Mouse (Mus musculus) intestine, embryonic 16.5 days (tissue): ENCODE data around the gene Cpt2. TPM values are rescaled to one million over a fixed set of nuclear protein-coding genes. Genes with fewer than 3 reads are reported as not detected.
A peak's percentile ranks its signal among the peaks of the same experiment; 100 is the strongest.

Source experiments
- ATAC-seq: fragments of 200-750 bp; cut with Nextera tagmentation; 2 replicates; pipeline ENCODE4 v1.8.0; 2017; ENCODE audit warnings: moderate TSS enrichment, moderate library complexity
- H3K27ac ChIP-seq: fragments of 300-500 bp; sonication (generic); 2 replicates; pipeline ENCODE4 v1.5.1; 2014; ENCODE audit warnings: mild to moderate bottlenecking, low read length
- H3K27me3 ChIP-seq: fragments of 300-500 bp; sonication (generic); replicated peaks from 2 replicates; pipeline ENCODE4 v1.6.1; 2014; ENCODE audit warnings: low read length, control low read depth, mixed read lengths; ENCODE audit not compliant: control insufficient read depth, insufficient read depth
- H3K36me3 ChIP-seq: fragments of 300-500 bp; sonication (generic); 2 replicates; pipeline ENCODE4 v1.6.1; 2014; ENCODE audit warnings: low read length, control low read depth; ENCODE audit not compliant: control insufficient read depth, insufficient read depth
- H3K4me1 ChIP-seq: fragments of 300-500 bp; sonication (generic); 2 replicates; pipeline ENCODE4 v1.6.1; 2014; ENCODE audit warnings: low read length, control low read depth, mixed read lengths; ENCODE audit not compliant: control insufficient read depth, insufficient read depth
- H3K4me2 ChIP-seq: fragments of 300-500 bp; sonication (generic); 2 replicates; pipeline ENCODE4 v1.6.1; 2014; ENCODE audit warnings: low read depth, low read length, control low read depth
- H3K4me3 ChIP-seq: fragments of 300-500 bp; sonication (generic); 2 replicates; pipeline ENCODE4 v1.5.1; 2014; ENCODE audit warnings: mild to moderate bottlenecking, low read length
- H3K9ac ChIP-seq: fragments of 300-500 bp; sonication (generic); 2 replicates; pipeline ENCODE4 v1.6.1; 2014; ENCODE audit warnings: low read depth, low read length
- H3K9me3 ChIP-seq: fragments of 300-500 bp; sonication (generic); 2 replicates; pipeline ENCODE4 v1.6.1; 2016; ENCODE audit warnings: low read length, control low read depth; ENCODE audit not compliant: control insufficient read depth
- WGBS: fragments of 180-500 bp; shearing (Covaris S2); extraction: QIAGEN DNeasy Blood & Tissue Kit; methylation state at CpG from one replicate; pipeline ENCODE4 v1.1.7; 2014; 5-methylcytosine and 5-hydroxymethylcytosine counted together
- polyA plus RNA-seq: library from polyadenylated mRNA; unstranded; fragments of >200 nt; fragmentation: Nextera tagmentation; extraction: Ambion mirVana; gene quantifications from 2 replicates; pipeline ENCODE4 v1.2.1, GENCODE M21; 2015

The Cpt2 gene
- polyA plus RNA-seq, 1 experiment from 2014 or later, result 142 TPM

DNA sequence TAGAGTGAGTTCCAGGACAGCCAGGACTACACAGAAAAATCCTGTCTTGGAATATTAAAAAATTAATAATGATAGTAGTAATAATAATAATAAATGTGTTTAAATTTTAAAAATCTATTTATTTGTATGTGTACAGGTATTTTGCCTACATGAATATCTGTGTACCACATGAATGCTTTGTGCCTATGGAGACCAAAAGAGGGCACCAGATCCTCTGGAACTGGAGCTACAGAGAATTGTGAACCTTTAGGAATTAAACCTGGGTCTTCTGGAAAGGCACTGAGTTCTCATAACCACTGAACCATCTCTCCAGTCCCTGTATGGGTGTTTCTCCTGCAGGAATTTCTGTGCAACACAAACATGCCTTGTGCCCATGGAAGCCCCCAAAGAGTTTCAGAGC, 29.4 kb upstream of the Cpt2 start:
- Histone ChIP-seq H3K4me2 (no peak overlapping the region), H3K4me1 (no peaks in the 10 kb centered on the region), H3K9me3 (no peaks in the 10 kb centered on the region), H3K27me3 (no peaks in the 10 kb centered on the region), H3K9ac (no peak overlapping the region), H3K36me3 (no peaks in the 10 kb centered on the region), H3K4me3 (no peak overlapping the region), H3K27ac (no peak overlapping the region)
- no peak for ATAC-seq

DNA sequence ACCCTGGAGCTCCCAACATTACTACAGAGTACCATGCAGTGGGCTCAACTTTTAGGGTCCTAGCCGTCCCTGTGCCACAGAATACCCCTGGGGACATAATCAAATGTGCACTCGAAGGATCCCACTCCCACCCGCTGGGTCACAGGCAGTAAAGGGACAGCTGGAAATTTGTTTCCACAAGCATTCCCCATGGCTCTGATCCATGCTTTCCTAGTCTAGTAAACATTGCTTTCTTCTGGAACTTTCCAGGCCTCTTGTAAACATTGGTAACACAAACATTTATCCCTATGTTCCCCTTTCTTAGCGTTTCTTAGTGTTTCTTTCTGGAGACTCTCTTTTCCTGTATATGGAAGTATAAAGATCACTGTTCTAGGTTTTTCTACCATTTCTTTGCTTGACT, 26.5 kb upstream of the Cpt2 start:
- Histone ChIP-seq H3K27me3 (no peaks in the 10 kb centered on the region), H3K9ac (no peak overlapping the region), H3K4me3 (no peak overlapping the region), H3K4me2 (no peak overlapping the region), H3K27ac (no peak overlapping the region), H3K36me3 (no peaks in the 10 kb centered on the region), H3K9me3 (no peaks in the 10 kb centered on the region), H3K4me1 (no peaks in the 10 kb centered on the region)
- ATAC-seq, result 0 out of 2 replicates have a peak, but pooled peaks have one; percentile 28
- 62% methylated on average over 4 of the region's 4 CpGs for WGBS

DNA sequence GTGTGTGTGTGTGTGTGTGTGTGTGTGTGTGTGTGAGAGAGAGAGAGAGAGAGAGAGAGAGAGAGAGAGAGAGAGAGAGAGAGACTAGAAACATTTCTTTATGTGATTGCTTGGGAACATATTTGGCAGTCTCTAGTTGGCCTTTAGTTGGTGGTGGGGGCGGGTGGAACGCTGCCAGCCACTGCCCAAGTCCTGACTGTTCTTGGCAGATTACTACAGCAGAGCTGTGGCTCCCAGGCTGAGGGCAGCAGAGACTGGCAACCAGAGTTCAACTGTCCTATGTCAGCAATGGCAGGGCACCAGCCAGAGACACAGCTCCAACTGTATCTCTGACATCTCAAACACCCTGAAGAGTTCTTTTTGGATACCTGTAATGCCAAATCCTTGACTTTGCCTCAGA, 20.7 kb upstream of the Cpt2 start:
- no peak overlapping the region for H3K27ac ChIP-seq
- WGBS, result 83% methylated on average over 2 of the region's 2 CpGs
- H3K9ac ChIP-seq, result no peak overlapping the region
- H3K4me3 ChIP-seq, result no peak overlapping the region
- no peaks in the 10 kb centered on the region for H3K9me3 ChIP-seq
- H3K36me3 ChIP-seq, result no peaks in the 10 kb centered on the region
- no peak for ATAC-seq
- H3K4me2 ChIP-seq, result no peak overlapping the region
- H3K4me1 ChIP-seq, result no peaks in the 10 kb centered on the region
- H3K27me3 ChIP-seq, result no peaks in the 10 kb centered on the region

DNA sequence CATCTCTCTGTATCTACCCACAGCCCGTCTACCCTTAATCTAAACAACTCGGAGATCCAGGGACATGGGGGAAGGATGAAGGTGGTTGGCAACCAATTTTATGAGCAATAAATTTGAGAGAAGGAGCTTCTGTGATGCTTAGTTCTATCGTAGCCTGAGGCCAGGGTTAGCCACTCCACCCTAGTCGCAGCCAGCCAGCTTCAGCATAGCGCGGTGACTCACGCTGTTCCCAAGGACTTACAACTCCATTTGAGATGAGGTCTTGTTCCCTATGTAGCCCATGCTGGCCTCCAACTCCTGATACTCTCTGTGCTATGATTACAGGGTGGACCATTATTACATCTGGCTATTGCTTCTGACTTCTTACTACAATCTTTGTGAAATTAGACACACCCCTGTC, 19.3 kb upstream of the Cpt2 start:
- Histone ChIP-seq H3K27me3 (no peaks in the 10 kb centered on the region), H3K4me1 (peaks cover 2% of the 10 kb centered on the region; the same call in 1 of the 2 replicates), H3K9me3 (no peaks in the 10 kb centered on the region), H3K9ac (no peak overlapping the region), H3K4me3 (no peak overlapping the region), H3K4me2 (no peak overlapping the region), H3K27ac (no peak overlapping the region), H3K36me3 (no peaks in the 10 kb centered on the region)
- no peak for ATAC-seq
- WGBS, result 76% methylated on average over 7 of the region's 7 CpGs

DNA sequence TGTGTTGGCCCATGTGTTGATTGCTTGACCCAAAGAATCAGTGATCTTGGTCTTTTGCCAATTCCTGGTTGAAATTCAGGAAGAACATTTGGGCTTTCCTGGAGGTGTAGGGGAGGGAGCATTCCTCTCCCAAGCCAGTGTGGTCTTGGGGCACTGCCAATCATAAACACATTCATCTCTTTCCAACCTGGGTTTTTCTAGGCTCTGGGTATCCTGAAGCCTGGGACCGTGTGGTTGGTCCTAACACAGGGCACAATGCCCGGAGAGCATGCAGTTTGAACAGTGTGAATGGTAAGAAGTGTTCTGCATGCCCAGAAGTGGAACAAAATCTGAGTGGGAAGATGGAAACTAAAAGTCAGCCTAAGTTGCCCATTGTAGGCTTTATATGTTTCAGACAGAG, 14.7 kb upstream of the Cpt2 start:
- Histone ChIP-seq H3K27ac (peak overlapping the region; percentile 78), H3K36me3 (no peaks in the 10 kb centered on the region), H3K4me3 (no peak overlapping the region), H3K9me3 (no peaks in the 10 kb centered on the region), H3K27me3 (no peaks in the 10 kb centered on the region), H3K9ac (no peak overlapping the region), H3K4me1 (peaks cover 3% of the 10 kb centered on the region; the same call in 1 of the 2 replicates), H3K4me2 (no peak overlapping the region)
- no peak for ATAC-seq
- 71% methylated on average over 2 of the region's 2 CpGs for WGBS

DNA sequence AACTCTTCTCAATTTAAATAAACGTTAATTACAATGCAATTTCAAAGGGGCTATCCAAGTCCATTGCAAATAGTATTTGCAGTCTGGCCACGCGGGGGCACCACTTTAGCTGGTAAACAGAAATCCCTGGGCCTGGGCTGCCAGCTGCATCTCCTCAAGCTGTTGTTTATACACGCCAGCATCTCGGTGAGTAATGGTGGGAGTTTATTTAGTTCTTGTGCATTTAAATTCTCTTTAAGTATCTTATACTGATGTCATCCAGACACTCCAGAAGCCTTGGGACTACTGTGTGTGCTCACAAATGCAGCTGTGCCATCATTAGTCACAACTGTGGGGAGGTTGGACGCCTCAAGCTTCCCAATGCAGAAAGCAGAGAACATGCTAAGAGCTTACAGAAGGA, 13.9 kb upstream of the Cpt2 start:
- peak; percentile 85 for ATAC-seq
- H3K27ac ChIP-seq, result peak overlapping the region; percentile 78

DNA sequence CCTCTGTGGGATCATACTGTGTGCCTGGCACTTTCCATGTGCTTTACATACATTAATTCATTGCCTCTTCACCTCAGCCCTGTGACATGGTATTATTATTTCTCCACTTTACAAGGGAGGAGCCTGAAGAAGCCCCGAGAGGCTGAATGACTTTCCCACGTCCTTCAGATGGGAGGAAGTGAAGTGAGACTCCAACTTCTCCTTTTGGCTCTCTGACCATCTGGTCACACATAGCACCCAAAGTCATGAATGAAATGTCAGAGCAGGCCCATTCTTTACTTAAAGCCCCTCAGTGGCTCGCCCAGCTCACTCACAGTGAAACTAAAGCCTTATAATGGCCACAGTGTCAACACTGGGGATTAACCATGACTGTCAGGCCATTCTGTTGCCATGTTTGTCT, 11.8 kb upstream of the Cpt2 start:
- 67% methylated on average over 3 of the region's 3 CpGs for WGBS

More for the DNA sequence above, 13.9 kb upstream of the Cpt2 start:
- Histone ChIP-seq H3K4me3 (no peak overlapping the region), H3K9ac (no peak overlapping the region), H3K9me3 (no peaks in the 10 kb centered on the region), H3K4me2 (no peak overlapping the region), H3K4me1 (peaks cover 3% of the 10 kb centered on the region; the same call in 1 of the 2 replicates), H3K36me3 (no peaks in the 10 kb centered on the region), H3K27me3 (no peaks in the 10 kb centered on the region)
- WGBS, result 17% methylated on average over 6 of the region's 6 CpGs

DNA sequence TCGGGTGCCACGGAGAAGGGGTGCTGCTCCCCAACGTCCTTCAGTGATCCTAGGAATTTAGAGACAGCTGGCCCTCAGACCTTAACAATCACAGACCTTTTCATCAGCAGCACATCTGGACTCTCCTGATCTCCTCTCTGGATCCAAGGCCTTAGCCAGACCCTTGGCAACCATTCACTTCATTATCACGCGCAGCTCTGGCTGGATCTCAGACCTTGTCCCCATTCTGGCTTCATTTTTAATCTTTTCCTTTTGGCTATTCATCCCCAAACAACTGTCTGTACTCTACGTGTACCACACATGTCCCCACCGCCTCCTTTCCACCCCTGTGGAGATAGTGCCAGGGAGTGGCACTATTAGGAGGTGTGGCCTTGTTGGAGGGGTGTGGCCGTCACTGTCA, 9.8 kb upstream of the Cpt2 start:
- Histone ChIP-seq H3K27me3 (no peaks in the 10 kb centered on the region), H3K9me3 (no peaks in the 10 kb centered on the region), H3K9ac (no peak overlapping the region), H3K4me2 (no peak overlapping the region), H3K27ac (no peak overlapping the region), H3K36me3 (no peaks in the 10 kb centered on the region), H3K4me1 (peaks cover 3% of the 10 kb centered on the region; the same call in 1 of the 2 replicates), H3K4me3 (no peak overlapping the region)
- 76% methylated on average over 8 of the region's 8 CpGs for WGBS
- no peak for ATAC-seq

More for the DNA sequence above, 11.8 kb upstream of the Cpt2 start:
- no peak overlapping the region for H3K4me2 ChIP-seq
- H3K36me3 ChIP-seq, result no peaks in the 10 kb centered on the region
- H3K9me3 ChIP-seq, result no peaks in the 10 kb centered on the region
- H3K27me3 ChIP-seq, result no peaks in the 10 kb centered on the region
- no peak overlapping the region for H3K4me3 ChIP-seq
- no peak overlapping the region for H3K9ac ChIP-seq
- peaks cover 3% of the 10 kb centered on the region; the same call in 1 of the 2 replicates for H3K4me1 ChIP-seq
- no peak overlapping the region for H3K27ac ChIP-seq
- ATAC-seq, result no peak

DNA sequence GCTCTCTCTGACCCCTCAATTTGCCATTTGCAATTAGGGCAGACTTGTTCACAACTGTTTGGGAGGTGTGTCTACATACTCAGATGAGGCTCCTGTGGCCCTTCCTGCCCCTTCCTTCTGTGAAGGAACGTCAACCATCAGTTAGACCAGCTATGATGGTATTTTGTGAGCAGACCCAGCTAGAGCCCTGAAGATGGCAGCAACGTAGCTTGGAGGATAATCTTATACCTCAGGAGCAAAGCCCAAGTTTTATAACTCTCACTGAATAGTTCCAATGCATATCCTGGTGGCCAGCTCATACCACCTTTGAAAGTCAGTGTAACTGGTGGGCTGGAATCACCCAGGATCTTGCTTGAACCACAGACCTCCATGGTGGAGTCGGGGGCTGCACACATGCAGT, 8.0 kb upstream of the Cpt2 start:
- Histone ChIP-seq H3K4me1 (no peaks in the 10 kb centered on the region), H3K9ac (no peak overlapping the region), H3K4me2 (no peak overlapping the region), H3K36me3 (no peaks in the 10 kb centered on the region), H3K4me3 (no peak overlapping the region), H3K27me3 (no peaks in the 10 kb centered on the region), H3K9me3 (no peaks in the 10 kb centered on the region), H3K27ac (no peak overlapping the region)
- WGBS, result 70% methylated on average over 3 of the region's 3 CpGs
- ATAC-seq, result no peak

DNA sequence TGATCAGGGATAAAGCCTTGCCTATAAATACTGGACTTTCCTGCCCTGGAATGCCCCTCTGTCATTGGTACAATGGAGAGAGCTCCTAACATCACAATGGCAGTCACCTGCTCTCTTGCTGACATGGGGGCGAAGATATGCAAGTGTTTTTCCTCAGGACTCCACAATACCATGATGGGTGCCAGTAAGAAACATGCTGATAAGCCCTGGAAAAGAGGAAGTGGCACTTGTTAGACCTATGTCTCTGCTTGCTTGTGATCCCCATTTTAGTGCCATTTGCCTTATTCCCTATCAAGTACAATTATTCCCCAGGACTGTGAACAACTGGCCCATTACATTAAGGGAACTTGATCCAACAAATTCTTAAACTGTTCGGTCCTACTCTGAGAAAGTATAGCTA, 5.3 kb upstream of the Cpt2 start:
- WGBS, result 84% methylated on average over 2 of the region's 2 CpGs
- Histone ChIP-seq H3K9me3 (no peaks in the 10 kb centered on the region), H3K27ac (no peak overlapping the region), H3K4me1 (no peaks in the 10 kb centered on the region), H3K4me3 (no peak overlapping the region), H3K9ac (no peak overlapping the region), H3K36me3 (no peaks in the 10 kb centered on the region), H3K27me3 (no peaks in the 10 kb centered on the region), H3K4me2 (no peak overlapping the region)
- no peak for ATAC-seq
